Mouse (Mus musculus) myocyte (in vitro differentiated cells): ENCODE measurements at regions not wholly inside any gene's neighbourhood (a gene's known extent, or its start where the extent isn't known, plus 50 kb on each side); places are given as distances from the start of the nearest gene placed in this dataset.

Source experiments
- CEBPB ChIP-seq: IDR thresholded peaks from 2 replicates; pipeline ENCODE4 v1.6.1; 2011; ENCODE audit warnings: mild to moderate bottlenecking, moderate library complexity; ENCODE audit not compliant: poor library complexity, insufficient read depth, severe bottlenecking
- E2F4 ChIP-seq: IDR thresholded peaks from one replicate; pipeline ENCODE4 v1.6.1; 2011; ENCODE audit warnings: mild to moderate bottlenecking, control low read depth, moderate library complexity; ENCODE audit not compliant: insufficient read depth
- MAX ChIP-seq: IDR thresholded peaks from one replicate; pipeline ENCODE4 v1.6.1; 2011; ENCODE audit warnings: low read depth, mild to moderate bottlenecking, control low read depth
- POLR2A ChIP-seq: IDR thresholded peaks from one replicate; pipeline ENCODE4 v1.6.1; 2011; ENCODE audit warnings: low read depth, mild to moderate bottlenecking, control low read depth, moderate library complexity; ENCODE audit not compliant: insufficient read length
- POLR2AphosphoS2 ChIP-seq: IDR thresholded peaks from one replicate; pipeline ENCODE4 v1.6.1; 2011; ENCODE audit warnings: low read depth, control low read depth; ENCODE audit not compliant: insufficient read length
- REST ChIP-seq: IDR thresholded peaks from one replicate; pipeline ENCODE4 v1.6.1; 2011; ENCODE audit warnings: mild to moderate bottlenecking, control low read depth, moderate library complexity; ENCODE audit not compliant: insufficient read depth, insufficient read length
- TCF12 ChIP-seq: IDR thresholded peaks from one replicate; pipeline ENCODE4 v1.6.1; 2011; ENCODE audit warnings: mild to moderate bottlenecking, control low read depth; ENCODE audit not compliant: poor library complexity, insufficient read depth, severe bottlenecking
- USF1 ChIP-seq: IDR thresholded peaks from one replicate; pipeline ENCODE4 v1.6.1; 2011; ENCODE audit warnings: low read depth, mild to moderate bottlenecking, control low read depth, moderate library complexity

DNA sequence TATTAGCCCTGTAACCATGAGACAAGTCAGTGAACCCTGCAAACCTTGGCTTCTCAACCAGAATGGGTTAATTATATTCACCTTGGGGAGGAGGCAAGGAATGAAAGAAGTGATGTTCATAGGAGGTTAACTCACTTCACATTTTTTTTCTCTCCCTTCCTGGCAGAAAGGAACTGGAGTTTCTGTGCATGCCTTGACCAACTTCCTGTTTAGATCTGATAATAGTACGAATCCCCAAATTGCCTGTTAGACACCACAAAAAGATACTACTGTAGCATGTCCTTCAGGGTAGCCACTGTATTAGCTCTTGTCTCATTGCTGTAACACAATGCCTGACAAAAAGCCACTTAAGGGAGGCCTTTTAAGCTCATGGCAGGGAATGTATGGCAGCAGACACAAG lies 218.4 kb upstream of the Jun start:
- TF ChIP-seq CEBPB: no peak
- no peak for TF ChIP-seq POLR2AphosphoS2
- no peak for TF ChIP-seq POLR2A
- TF ChIP-seq MAX: no peak
- no peak for TF ChIP-seq USF1
- no peak for TF ChIP-seq E2F4
- TF ChIP-seq TCF12: no peak
- no peak for TF ChIP-seq REST
